Mouse (Mus musculus): ENCODE measurements around the gene Gm21173. TPM values are rescaled to one million over a fixed set of nuclear protein-coding genes. Genes with fewer than 3 reads are reported as not detected.
"Not testable (repeated sequence)": the region's sequence is repeated elsewhere in the genome, so short reads cannot be mapped to it uniquely, and the experiment has no call there.

The Gm21173 gene
- polyA plus RNA-seq (2014; fragmentation: Nextera tagmentation; extraction: Ambion mirVana), result not detected in 2 replicates

- not testable (repeated sequence) for H3K36me3 ChIP-seq (ENCODE audit: control insufficient read depth, insufficient read depth, low read length); H3K27me3 ChIP-seq (ENCODE audit: control insufficient read depth, insufficient read depth, low read length); H3K9ac ChIP-seq (ENCODE audit: low read length); ATAC-seq (replicated peaks; ENCODE audit: low FRiP score); H3K4me2 ChIP-seq (ENCODE audit: low read depth, low read length, severe bottlenecking); H3K27ac ChIP-seq (ENCODE audit: low read depth, low read length); H3K4me3 ChIP-seq (ENCODE audit: low read depth, low read length); H3K9me3 ChIP-seq (ENCODE audit: control insufficient read depth, low read length); H3K4me1 ChIP-seq (replicated peaks; ENCODE audit: control insufficient read depth, insufficient read depth, low read length); DNase-seq (ENCODE audit: low spot score)
- no CpG with 5 or more reads among the region's 5 CpGs for WGBS
These were observed at the start of gene Gm21173 for GRCm38 (mm10) chrY:76761300-76761699. Gm21173 (plus strand) TSS chrY:76761600.

All from forebrain, embryonic 11.5 days (tissue).